Mouse (Mus musculus) right cerebral cortex, postnatal 25 days (tissue): ENCODE measurements around the gene Zbtb22.
"Not testable (repeated sequence)": the region's sequence is repeated elsewhere in the genome, so short reads cannot be mapped to it uniquely, and the experiment has no call there.

ENCODE experiments used
- DNase-seq: peaks from one replicate; pipeline ENCODE4 v3.0.0; 2022

Zbtb22 gene

GRCm38 (mm10) chr17:33915671-33916250 lies at the start of gene Zbtb22, which contains the start of gene Tapbp:
TSS of gene Zbtb22 (plus strand) at chr17:33915904.
TSS of gene Tapbp (plus strand) at chr17:33915899.
- peak; percentile 96 for DNase-seq

- not testable (repeated sequence) for DNase-seq
These were observed 42.2 kb upstream of the Zbtb22 start, which contains the start of gene Gm7029 for GRCm38 (mm10) chr17:33873537-33873936. TSS of gene Gm7029 (plus strand) at chr17:33873837.

DNA sequence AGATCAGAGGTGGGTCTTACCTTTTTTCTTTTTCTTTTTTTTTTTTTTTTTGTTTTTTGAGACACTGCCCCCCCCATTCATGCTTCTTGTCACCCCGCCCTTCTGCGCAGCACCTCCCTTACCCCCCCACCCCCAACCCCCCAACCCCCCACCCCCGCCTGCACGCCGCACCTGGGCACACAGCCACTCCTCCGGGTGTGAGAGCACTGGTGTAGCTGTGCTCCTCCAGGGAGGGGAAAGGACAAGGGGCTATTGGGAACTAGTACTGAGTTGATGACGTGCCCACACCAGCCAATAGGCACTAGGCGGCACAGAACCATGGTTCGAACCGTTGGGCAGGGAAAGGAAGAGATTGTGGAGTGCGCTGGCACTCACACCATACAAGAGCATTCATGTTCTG lies 41.3 kb upstream of the Zbtb22 start:
- DNase-seq: no peak

DNA sequence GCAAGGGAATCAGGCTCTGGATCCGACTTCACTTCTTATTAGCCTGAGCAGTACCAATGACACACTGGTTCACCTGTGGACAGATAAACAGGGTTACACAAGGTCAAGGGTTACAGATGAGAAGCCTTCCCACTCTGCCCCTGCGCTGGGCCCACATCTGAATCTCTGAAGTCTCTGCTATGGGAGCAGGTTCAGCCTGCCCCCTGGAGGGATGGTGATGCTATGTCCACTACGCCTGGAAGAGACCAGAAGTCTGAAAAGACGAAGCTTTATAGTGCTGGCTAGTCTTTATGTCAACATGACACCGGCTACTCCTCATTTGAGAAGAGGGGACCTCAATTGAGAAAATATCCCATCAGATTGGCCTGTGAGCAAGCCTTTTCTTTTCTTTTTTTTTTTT lies 39.9 kb upstream of the Zbtb22 start:
- DNase-seq: not testable (repeated sequence)

DNA sequence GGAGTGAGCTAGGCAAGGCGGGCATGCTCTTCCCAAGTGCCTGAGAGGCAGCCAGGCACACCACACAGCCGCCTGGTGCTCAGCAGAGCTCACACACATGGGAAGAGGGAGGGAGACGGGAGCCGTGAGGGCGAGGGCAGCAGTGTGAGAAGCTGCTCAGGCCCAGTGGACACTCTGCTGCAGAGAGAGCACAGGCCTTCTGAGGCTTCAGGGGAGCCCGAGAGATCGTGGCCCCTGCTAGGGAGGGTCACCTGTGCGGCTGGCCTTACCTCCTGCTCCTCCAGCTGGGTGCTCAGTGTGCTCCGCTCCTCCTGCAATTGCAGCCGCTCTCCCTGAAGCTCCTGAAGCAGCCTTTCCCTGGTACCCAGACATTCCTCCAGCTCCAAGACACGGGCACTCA lies 31.4 kb upstream of the Zbtb22 start:
- not testable (repeated sequence) for DNase-seq

GRCm38 (mm10) chr17:33887802-33888201 lies 27.9 kb upstream of the Zbtb22 start:
- not testable (repeated sequence) for DNase-seq

DNA sequence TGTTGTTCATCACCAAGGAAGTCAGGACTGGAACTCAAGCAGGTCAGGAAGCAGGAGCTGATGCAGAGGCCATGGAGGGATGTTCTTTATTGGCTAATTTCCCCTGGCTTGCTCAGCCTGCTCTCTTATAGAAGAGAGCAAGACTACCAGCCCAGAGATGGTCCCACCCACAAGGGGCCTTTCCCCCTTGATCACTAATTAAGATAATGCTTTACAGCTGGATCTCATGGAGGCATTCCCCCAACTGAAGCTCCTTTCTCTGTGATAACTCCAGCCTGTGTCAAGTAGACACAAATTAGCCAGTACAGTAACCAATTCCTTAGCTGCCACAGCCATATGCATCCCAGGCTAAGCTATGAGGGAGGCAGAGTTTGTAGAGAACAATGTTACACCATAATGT lies 27.5 kb upstream of the Zbtb22 start:
- not testable (repeated sequence) for DNase-seq

- not testable (repeated sequence) for DNase-seq
These were observed 25.7 kb upstream of the Zbtb22 start for GRCm38 (mm10) chr17:33889941-33890532.

GRCm38 (mm10) chr17:33890533-33891059 lies 25.1 kb upstream of the Zbtb22 start, which contains the start of gene Kifc1:
TSS of gene Kifc1 (minus strand) at chr17:33890661.
- peak; percentile 99 for DNase-seq

- DNase-seq: no peak
These were observed 24.3 kb upstream of the Zbtb22 start for GRCm38 (mm10) chr17:33891357-33891756.

DNA sequence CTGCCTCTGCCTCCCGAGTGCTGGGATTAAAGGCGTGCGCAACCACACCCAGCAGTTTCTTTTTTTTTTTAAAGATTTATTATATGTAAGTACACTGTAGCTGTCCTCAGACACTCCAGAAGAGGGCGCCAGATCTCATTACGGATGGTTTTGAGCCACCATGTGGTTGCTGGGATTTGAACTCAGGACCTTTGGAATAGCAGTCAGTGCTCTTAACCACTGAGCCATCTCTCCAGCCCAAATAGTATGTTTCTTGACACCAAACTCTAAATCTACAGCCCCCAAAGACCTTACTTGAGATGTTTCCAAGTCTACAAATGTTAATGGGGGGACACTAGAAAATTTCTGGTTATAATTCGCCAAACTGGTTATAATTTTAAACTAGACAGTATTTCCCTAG lies 23.8 kb upstream of the Zbtb22 start:
- not testable (repeated sequence) for DNase-seq

DNA sequence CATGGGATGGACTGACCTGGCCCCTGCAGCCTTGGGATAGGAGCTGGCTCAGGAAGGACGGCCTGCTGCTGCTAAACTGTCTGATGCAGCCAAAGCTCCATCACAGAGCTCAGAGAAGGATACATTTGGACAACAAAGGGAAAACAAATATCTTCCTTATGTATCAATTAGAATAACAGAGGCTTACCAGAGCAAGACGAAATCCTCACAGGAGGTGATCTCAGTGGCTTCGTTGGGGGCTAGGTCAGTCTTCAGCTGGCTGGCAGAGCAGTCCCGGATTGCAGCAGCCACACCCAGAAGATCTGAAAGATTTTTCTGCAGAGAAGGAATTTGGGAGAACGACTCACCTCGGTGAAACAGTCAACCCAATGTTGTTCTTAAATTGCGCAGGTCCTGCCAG lies 23.3 kb upstream of the Zbtb22 start:
- no peak for DNase-seq

DNA sequence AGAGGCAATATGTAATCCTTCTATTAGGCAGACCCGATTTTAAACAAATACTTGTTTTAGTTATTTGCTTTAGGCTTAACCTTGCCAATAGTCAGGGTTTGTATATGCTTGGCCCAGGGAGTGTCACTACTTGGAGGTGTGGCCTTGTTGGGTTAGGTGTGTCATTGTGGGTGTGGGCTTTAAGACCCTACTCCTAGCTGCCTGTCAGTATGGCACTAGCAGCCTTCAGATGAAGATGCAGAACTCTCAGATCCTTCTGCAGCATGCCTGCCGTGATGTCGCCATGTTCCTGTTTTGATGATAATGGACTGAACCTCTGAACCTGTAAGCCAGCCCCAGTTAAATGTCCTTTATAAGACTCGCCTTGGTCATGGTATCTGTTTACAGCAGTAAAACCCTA lies 22.7 kb upstream of the Zbtb22 start:
- DNase-seq: not testable (repeated sequence)

DNA sequence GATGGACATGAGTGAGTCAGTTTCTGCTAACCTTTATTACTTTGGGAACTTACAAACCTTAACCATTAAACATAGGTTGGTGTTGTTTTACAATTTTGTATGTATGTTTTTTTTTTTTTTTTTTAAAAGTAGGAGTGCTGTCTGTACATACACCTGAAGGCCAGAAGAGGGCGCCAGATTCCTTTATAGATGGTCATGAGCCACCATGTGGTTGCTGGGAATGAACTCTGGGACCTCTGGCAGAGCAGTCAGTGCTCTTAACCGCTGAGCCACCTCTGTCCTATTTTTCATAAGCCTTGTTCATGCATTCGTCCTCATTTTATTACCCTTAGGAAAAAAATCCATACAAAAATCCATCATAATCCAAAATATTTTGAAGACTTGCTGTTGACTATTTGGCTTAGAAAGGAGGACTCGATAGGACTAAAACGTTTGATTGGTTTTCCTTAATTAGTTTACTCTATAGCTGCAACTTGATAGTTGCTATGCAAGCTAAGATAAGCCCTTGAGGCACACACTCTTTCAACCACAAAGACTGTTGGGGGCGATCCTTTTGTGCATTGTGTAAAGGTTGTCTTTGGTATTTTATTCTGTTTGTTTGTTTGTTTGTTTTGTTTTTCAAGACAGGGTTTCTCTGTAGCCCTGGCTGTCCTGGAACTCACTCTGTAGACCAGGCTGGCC lies 18.4 kb upstream of the Zbtb22 start:
- no peak for DNase-seq

DNA sequence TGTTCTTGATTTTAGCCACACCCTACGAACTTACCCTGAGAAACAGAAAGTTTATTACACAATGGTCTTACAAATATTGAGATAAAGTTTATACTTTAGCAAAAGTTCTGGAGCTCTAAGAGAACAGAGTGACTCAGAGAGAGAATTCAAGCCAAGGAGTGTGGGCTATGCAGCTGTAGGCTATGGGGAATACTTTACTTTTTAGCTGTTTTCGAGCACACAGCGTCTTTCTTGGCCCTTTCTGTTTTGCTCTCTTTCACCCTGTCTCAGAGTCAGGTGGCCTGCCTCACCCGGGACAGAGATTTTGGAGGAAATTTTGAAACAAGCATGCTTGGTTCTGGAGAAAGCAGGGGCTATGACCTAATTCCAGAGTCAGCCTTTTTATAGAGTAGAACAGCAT lies 17.5 kb upstream of the Zbtb22 start:
- not testable (repeated sequence) for DNase-seq

GRCm38 (mm10) chr17:33899642-33900041 lies 16.1 kb upstream of the Zbtb22 start:
- no peak for DNase-seq

DNA sequence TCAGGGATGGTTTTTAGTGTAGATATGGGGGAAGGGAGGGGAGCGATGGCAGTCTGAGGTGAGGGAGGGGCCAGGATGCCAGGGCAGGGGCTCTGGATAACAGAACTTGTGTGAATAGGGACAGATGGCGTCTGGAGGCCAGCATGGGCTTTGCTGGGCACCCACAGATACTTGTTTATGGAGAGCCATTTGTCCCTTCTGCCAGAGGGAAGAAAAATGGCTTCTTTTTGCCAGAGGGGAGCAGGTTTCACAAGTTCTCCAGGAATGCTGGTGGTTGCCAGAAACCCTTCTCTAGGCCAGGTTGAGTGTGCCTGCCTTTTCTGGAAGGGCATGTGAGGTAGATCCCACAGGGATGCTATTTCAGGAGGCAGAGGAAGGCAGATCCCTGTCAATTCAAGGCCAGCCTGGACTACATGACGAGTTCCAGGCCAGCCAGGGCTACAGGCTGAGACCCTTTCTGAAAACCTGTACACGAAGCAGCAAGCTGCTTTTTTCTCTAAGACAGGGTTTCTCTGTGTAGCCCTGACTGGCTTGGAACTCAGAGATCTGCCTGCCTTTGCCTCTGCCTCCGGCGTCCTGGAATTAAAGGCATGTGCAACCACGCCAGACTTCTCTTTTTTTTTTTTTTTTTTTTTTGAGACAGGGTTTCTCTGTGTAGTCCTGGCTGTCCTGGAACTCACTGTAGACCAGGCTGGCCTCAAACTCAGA lies 15.3 kb upstream of the Zbtb22 start:
- no peak for DNase-seq

DNA sequence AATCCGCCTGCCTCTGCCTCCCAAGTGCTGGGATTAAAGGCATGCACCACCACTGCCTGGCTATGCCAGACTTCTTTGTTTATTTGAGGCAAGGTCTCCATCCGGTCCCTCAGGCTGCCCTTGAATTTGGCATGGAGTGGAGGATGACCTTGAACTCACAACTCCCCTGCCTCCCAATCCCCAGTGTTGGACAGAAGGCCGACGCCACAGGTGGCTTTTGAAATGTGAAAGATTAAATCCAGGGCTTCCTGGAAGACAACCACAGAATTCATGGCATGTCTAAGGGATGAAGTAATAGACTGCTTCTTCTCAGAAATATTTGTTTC lies 14.8 kb upstream of the Zbtb22 start:
- no peak for DNase-seq

GRCm38 (mm10) chr17:33901653-33902052 lies 14.1 kb upstream of the Zbtb22 start:
- DNase-seq: no peak

GRCm38 (mm10) chr17:33902079-33902478 lies 13.6 kb upstream of the Zbtb22 start:
- DNase-seq: no peak

DNA sequence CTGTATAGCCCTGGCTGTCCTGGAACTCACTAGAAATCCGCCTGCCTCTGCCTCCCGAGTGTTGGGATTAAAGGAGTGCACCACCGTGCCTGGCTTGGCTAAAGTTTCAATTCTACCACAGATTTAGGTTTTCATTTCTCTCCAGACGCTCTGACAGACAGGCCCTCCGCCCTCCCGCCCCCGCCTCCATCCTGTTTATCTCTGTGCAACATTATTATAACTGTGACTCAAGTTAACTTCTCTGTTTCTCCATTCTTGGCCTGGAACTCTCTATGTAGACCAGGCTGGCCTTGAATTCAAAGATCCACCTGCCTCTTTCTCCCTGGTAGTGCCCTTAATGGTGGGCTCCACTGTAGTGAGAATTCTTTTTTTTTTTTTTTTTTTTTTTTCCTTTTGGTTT lies 13.2 kb upstream of the Zbtb22 start:
- no peak for DNase-seq

- not testable (repeated sequence) for DNase-seq
These were observed 11.6 kb upstream of the Zbtb22 start for GRCm38 (mm10) chr17:33903911-33904651.

- DNase-seq: not testable (repeated sequence)
These were observed 10.9 kb upstream of the Zbtb22 start, which contains the start of gene Platr17 for GRCm38 (mm10) chr17:33904835-33905234. TSS of gene Platr17 (plus strand) at chr17:33905135.
